Mouse (Mus musculus): ENCODE results near the gene Itga8. TPM values are rescaled to one million over a fixed set of nuclear protein-coding genes. Genes with fewer than 3 reads are reported as not detected.

Gene Itga8
- 33.4 and 36.7 TPM in 2 replicates for polyA plus RNA-seq (2015; fragmentation: Nextera tagmentation; extraction: Ambion mirVana)

DNA sequence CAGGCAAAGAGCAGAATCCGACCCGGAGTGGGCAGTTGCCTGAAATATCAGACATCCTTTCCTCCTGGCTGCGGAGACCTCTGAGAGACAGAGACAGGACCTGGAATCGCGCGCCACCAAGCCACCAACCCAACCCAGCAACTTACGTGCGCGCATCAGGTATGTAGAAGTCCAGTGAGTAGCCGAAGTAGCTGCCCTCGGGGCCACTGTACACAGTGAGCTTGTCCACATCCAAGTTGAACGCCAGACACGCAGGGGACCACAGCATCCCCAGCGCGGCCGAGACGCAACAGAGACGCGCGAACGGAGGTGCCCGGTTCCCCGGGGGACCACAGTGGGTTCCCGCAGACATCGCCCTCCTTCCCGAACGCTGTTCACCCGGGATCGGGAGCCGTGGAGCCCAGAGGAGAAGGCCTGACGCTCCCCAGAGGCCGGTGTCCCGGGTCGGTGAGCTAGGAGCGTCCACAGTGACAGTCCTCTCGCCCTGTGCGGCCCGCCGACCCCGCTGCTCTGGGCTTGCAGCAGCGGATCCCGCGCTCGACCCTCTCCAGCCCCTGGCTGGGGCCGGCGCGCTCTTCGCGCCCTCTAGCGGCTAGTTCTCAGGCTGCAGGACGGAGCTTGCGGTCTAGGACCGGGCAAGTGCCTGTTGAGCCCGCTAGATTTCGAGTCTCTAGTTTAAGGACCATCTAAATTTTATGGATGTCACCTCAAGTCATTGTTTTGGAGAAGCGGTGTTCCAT lies at the start of gene Itga8:
TSS of gene Itga8 (minus strand) at position 492 of the 740 bp plus-strand sequence.
- H3K4me2 ChIP-seq (ENCODE audit: low read depth, low read length), result peak within 1 kb of the TSS; percentile 84
- H3K4me3 ChIP-seq (ENCODE audit: low read length), result peak within 1 kb of the TSS; percentile 74
- H3K4me1 ChIP-seq (replicated peaks; ENCODE audit: control insufficient read depth, insufficient read depth, low read length), result peaks cover 6% of the 10 kb centered on the region
- H3K9me3 ChIP-seq (ENCODE audit: control insufficient read depth, low read length), result no peaks in the 10 kb centered on the region
- H3K27me3 ChIP-seq (ENCODE audit: control insufficient read depth, insufficient read depth, low read depth, low read length), result peaks cover 6% of the 10 kb centered on the region; the same call in 1 of the 2 replicates
- peak; percentile 92 for ATAC-seq (ENCODE audit: low read depth)
- WGBS, result under 1% methylated on average over 56 of the region's 56 CpGs
- peak within 1 kb of the TSS; percentile 82 for H3K9ac ChIP-seq (ENCODE audit: low read length)
- H3K36me3 ChIP-seq (ENCODE audit: control insufficient read depth, insufficient read depth, low read length), result no peaks in the 10 kb centered on the region
- H3K27ac ChIP-seq (ENCODE audit: low read length), result peak within 1 kb of the TSS; percentile 47

DNA sequence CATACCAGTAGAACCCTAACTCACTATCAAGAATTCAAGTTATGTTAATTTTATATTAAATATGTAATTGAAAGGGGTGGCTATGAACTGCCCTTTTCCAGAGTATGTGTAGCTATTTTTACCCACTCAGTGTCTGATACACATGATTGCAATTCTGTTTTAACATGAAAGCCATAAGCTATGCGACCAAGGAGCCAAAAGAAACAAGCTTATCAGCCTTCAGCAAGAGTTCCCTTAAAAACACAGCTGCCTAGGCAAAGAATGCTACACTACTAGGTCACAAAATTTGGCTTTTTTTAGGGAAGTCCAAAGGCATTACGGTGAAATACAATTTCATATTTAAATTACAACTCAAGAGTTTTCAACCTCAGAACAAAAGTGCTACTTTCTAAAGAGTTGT lies 47.2 kb upstream of the Itga8 start:
- H3K4me1 ChIP-seq (replicated peaks; ENCODE audit: control insufficient read depth, insufficient read depth, low read length), result no peaks in the 10 kb centered on the region
- WGBS, result 59% methylated on average over 2 of the region's 2 CpGs
- H3K36me3 ChIP-seq (ENCODE audit: control insufficient read depth, insufficient read depth, low read length), result peaks cover 6% of the 10 kb centered on the region; the same call in 1 of the 2 replicates
- no peak for ATAC-seq (ENCODE audit: low read depth)
- H3K27ac ChIP-seq (ENCODE audit: low read length), result no peak overlapping the region
- H3K9me3 ChIP-seq (ENCODE audit: control insufficient read depth, low read length), result no peaks in the 10 kb centered on the region
- no peak overlapping the region for H3K4me3 ChIP-seq (ENCODE audit: low read length)
- no peak overlapping the region for H3K4me2 ChIP-seq (ENCODE audit: low read depth, low read length)
- no peak overlapping the region for H3K9ac ChIP-seq (ENCODE audit: low read length)
- no peaks in the 10 kb centered on the region for H3K27me3 ChIP-seq (ENCODE audit: control insufficient read depth, insufficient read depth, low read depth, low read length)

- 73% methylated on average over 2 of the region's 2 CpGs for WGBS
Observed at GRCm38 (mm10) chr2:12331962-12332361, 30.2 kb upstream of the Itga8 start.

DNA sequence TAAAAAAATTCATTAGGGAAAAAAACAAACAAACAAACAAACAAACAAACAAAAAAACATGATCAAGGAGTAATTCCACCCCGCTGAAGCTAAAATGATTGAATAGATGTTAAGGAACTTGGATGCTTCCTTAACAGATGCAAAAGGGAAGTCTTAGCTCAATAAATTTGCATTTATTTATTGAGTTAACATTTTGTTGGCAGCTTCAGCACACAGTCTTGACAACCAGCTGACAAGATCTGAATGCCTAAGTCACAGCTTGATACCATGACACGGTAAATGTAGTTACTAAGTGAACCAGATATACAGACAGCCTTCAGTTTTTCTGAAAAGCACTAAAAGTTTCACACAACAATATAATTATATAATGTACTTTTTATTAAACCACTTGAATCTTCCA lies 27.9 kb upstream of the Itga8 start:
- no peak for ATAC-seq (ENCODE audit: low read depth)
- H3K27ac ChIP-seq (ENCODE audit: low read length), result no peak overlapping the region
- no peak overlapping the region for H3K4me2 ChIP-seq (ENCODE audit: low read depth, low read length)
- H3K4me3 ChIP-seq (ENCODE audit: low read length), result no peak overlapping the region
- H3K36me3 ChIP-seq (ENCODE audit: control insufficient read depth, insufficient read depth, low read length), result no peaks in the 10 kb centered on the region
- H3K4me1 ChIP-seq (replicated peaks; ENCODE audit: control insufficient read depth, insufficient read depth, low read length), result peaks cover 14% of the 10 kb centered on the region
- 42% methylated on average over 2 of the region's 2 CpGs for WGBS
- no peak overlapping the region for H3K9ac ChIP-seq (ENCODE audit: low read length)
- H3K27me3 ChIP-seq (ENCODE audit: control insufficient read depth, insufficient read depth, low read depth, low read length), result no peaks in the 10 kb centered on the region
- no peaks in the 10 kb centered on the region for H3K9me3 ChIP-seq (ENCODE audit: control insufficient read depth, low read length)

More at GRCm38 (mm10) chr2:12331962-12332361, 30.2 kb upstream of the Itga8 start:
- Histone ChIP-seq H3K9ac (ENCODE audit: low read length) (no peak overlapping the region), H3K36me3 (ENCODE audit: control insufficient read depth, insufficient read depth, low read length) (no peaks in the 10 kb centered on the region), H3K9me3 (ENCODE audit: control insufficient read depth, low read length) (no peaks in the 10 kb centered on the region), H3K4me1 (replicated peaks; ENCODE audit: control insufficient read depth, insufficient read depth, low read length) (peaks cover 14% of the 10 kb centered on the region), H3K4me2 (ENCODE audit: low read depth, low read length) (no peak overlapping the region), H3K27me3 (ENCODE audit: control insufficient read depth, insufficient read depth, low read depth, low read length) (no peaks in the 10 kb centered on the region), H3K27ac (ENCODE audit: low read length) (no peak overlapping the region), H3K4me3 (ENCODE audit: low read length) (no peak overlapping the region)
- ATAC-seq (ENCODE audit: low read depth), result no peak

GRCm38 (mm10) chr2:12329068-12329407 lies 27.3 kb upstream of the Itga8 start:
- WGBS, result 31% methylated on average over 5 of the region's 5 CpGs

DNA sequence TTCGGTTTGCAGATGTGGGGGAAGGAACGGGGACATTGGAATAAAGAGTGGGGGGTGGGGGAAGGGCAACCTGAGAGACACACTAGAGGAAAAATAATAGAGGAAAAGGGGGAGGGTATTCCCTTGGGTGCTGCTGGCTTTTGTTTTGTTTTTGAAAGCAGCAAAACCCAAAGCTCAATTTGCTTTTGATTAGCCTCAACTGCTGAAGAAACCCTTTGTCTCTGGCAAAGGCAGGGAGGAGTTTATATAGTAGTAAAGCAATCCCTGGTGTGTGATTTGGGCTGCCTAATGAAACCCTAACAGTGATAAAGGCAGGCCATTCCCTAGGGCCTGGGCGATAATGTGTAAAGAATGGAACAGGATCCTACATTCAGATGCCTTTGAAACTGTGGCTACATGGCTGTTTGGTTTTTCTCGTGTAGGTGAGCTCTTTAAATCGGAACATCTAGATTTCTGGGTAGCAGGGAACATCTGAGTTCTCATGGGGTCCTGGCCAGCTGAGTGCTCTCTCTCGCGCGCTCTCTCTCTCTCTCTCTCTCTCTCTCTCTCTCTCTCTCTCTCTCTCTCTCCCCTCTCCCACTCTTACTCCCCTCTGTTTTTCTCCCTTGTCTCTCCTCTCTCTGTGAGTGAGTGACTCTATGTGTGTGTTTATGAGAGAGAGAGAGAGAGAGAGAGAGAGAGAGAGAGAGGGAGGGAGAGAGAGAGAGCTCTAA lies 26.8 kb upstream of the Itga8 start:
- peak overlapping the region; percentile 15 for H3K27ac ChIP-seq (ENCODE audit: low read length)
- no peaks in the 10 kb centered on the region for H3K36me3 ChIP-seq (ENCODE audit: control insufficient read depth, insufficient read depth, low read length)
- 41% methylated on average over 8 of the region's 8 CpGs for WGBS
- peaks cover 14% of the 10 kb centered on the region for H3K4me1 ChIP-seq (replicated peaks; ENCODE audit: control insufficient read depth, insufficient read depth, low read length)
- H3K27me3 ChIP-seq (ENCODE audit: control insufficient read depth, insufficient read depth, low read depth, low read length), result no peaks in the 10 kb centered on the region
- ATAC-seq (ENCODE audit: low read depth), result no peak
- no peak overlapping the region for H3K4me2 ChIP-seq (ENCODE audit: low read depth, low read length)
- H3K9ac ChIP-seq (ENCODE audit: low read length), result no peak overlapping the region
- no peak overlapping the region for H3K4me3 ChIP-seq (ENCODE audit: low read length)
- H3K9me3 ChIP-seq (ENCODE audit: control insufficient read depth, low read length), result no peaks in the 10 kb centered on the region

More at GRCm38 (mm10) chr2:12329068-12329407, 27.3 kb upstream of the Itga8 start:
- H3K4me2 ChIP-seq (ENCODE audit: low read depth, low read length), result no peak overlapping the region
- no peaks in the 10 kb centered on the region for H3K27me3 ChIP-seq (ENCODE audit: control insufficient read depth, insufficient read depth, low read depth, low read length)
- no peak overlapping the region for H3K9ac ChIP-seq (ENCODE audit: low read length)
- no peaks in the 10 kb centered on the region for H3K36me3 ChIP-seq (ENCODE audit: control insufficient read depth, insufficient read depth, low read length)
- no peaks in the 10 kb centered on the region for H3K9me3 ChIP-seq (ENCODE audit: control insufficient read depth, low read length)
- peak overlapping the region; percentile 15 for H3K27ac ChIP-seq (ENCODE audit: low read length)
- H3K4me1 ChIP-seq (replicated peaks; ENCODE audit: control insufficient read depth, insufficient read depth, low read length), result peaks cover 14% of the 10 kb centered on the region
- H3K4me3 ChIP-seq (ENCODE audit: low read length), result no peak overlapping the region
- ATAC-seq (ENCODE audit: low read depth), result no peak

DNA sequence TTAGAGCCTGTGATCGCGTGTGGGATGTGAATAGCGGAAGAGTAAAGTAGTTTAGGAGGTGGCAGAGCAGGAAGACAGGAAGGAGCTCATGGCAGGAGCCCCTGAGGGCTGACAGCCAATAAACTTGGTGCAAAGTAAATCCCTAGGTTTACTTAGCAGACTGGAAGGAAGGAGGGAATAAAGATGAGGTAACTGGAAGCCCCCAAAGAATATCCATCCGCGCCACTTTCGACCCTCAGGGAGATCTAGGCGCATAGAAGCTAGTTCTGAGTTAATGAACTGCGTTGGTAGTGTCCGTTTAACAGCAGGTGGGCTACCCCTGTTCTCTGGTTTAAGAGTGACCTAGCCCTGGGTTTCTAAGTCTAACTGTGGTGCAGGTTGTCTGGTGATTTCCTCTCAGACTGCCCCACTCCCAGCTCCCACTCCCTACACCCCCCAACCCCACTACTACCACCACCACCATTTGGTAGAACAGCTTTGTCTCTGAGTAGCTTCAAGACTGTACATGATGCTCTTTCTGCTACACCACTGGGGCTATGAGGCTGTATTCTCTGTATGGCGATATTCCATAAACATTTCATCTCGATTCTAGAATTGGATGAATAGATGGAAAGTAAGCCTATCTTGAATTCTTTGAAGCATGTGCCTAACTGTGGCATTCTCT lies 26.1 kb upstream of the Itga8 start:
- Histone ChIP-seq H3K4me2 (ENCODE audit: low read depth, low read length) (peak overlapping the region; percentile 50), H3K4me1 (replicated peaks; ENCODE audit: control insufficient read depth, insufficient read depth, low read length) (peaks cover 14% of the 10 kb centered on the region), H3K27ac (ENCODE audit: low read length) (no peak overlapping the region), H3K9me3 (ENCODE audit: control insufficient read depth, low read length) (no peaks in the 10 kb centered on the region), H3K9ac (ENCODE audit: low read length) (no peak overlapping the region), H3K4me3 (ENCODE audit: low read length) (peak overlapping the region; percentile 22), H3K27me3 (ENCODE audit: control insufficient read depth, insufficient read depth, low read depth, low read length) (no peaks in the 10 kb centered on the region), H3K36me3 (ENCODE audit: control insufficient read depth, insufficient read depth, low read length) (no peaks in the 10 kb centered on the region)
- no peak for ATAC-seq (ENCODE audit: low read depth)
- 48% methylated on average over 11 of the region's 11 CpGs for WGBS

DNA sequence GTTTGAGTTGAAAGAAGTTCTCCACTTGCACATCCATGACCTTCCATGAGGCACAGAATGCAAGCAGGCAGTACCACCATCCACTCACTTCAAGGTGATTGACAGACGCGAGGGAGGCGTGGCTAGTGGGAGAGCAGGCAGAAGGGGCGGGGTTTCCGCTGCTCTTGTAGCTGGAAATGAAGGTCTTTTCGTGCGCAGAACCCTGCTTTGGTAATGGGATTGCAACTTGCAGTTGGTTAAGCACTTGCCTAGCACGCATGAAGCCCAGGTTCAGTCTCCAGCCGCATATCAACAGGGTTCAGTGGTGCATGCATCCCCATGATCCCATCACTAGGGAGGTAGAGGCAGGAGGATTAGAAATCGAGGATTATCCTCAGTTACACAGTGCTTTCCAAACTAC lies 25.5 kb upstream of the Itga8 start:
- no peak overlapping the region for H3K27ac ChIP-seq (ENCODE audit: low read length)
- H3K27me3 ChIP-seq (ENCODE audit: control insufficient read depth, insufficient read depth, low read depth, low read length), result no peaks in the 10 kb centered on the region
- 14% methylated on average over 10 of the region's 10 CpGs for WGBS
- no peak for ATAC-seq (ENCODE audit: low read depth)
- H3K4me1 ChIP-seq (replicated peaks; ENCODE audit: control insufficient read depth, insufficient read depth, low read length), result peaks cover 14% of the 10 kb centered on the region
- no peak overlapping the region for H3K9ac ChIP-seq (ENCODE audit: low read length)
- H3K9me3 ChIP-seq (ENCODE audit: control insufficient read depth, low read length), result no peaks in the 10 kb centered on the region
- H3K4me3 ChIP-seq (ENCODE audit: low read length), result peak overlapping the region; percentile 22
- no peaks in the 10 kb centered on the region for H3K36me3 ChIP-seq (ENCODE audit: control insufficient read depth, insufficient read depth, low read length)
- H3K4me2 ChIP-seq (ENCODE audit: low read depth, low read length), result peak overlapping the region; percentile 50

DNA sequence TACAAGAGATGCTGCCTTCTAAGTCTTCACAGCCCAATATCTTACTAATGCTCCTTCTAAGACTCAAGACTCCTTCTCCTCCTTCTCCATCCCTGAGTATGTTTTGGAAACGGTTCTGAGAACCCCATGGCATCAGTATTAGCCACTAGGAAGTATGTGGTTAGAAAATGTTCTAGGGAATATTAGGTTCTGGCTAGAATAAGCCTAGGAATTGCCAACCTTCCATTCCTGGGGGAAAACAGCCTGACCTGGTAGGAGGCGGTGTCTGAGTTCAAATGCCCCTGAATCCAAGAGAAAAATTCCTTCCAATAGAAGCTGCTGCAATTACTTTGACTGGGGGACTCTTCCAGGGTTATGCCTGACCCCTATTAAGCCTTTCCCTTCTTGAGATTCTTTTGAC lies 24.1 kb upstream of the Itga8 start:
- no peaks in the 10 kb centered on the region for H3K27me3 ChIP-seq (ENCODE audit: control insufficient read depth, insufficient read depth, low read depth, low read length)
- no peaks in the 10 kb centered on the region for H3K36me3 ChIP-seq (ENCODE audit: control insufficient read depth, insufficient read depth, low read length)
- H3K4me2 ChIP-seq (ENCODE audit: low read depth, low read length), result no peak overlapping the region
- peak overlapping the region; percentile 85 for H3K27ac ChIP-seq (ENCODE audit: low read length)
- H3K4me1 ChIP-seq (replicated peaks; ENCODE audit: control insufficient read depth, insufficient read depth, low read length), result peaks cover 14% of the 10 kb centered on the region
- H3K9ac ChIP-seq (ENCODE audit: low read length), result no peak overlapping the region
- H3K4me3 ChIP-seq (ENCODE audit: low read length), result no peak overlapping the region
- ATAC-seq (ENCODE audit: low read depth), result no peak
- no peaks in the 10 kb centered on the region for H3K9me3 ChIP-seq (ENCODE audit: control insufficient read depth, low read length)
- WGBS, result 60% methylated on average over 2 of the region's 2 CpGs

Data from lung, embryonic 16.5 days (tissue).